Mouse (Mus musculus) liver, embryonic 12.5 days (tissue): ENCODE results near the gene Abcc5. TPM values are rescaled to one million over a fixed set of nuclear protein-coding genes. Genes with fewer than 3 reads are reported as not detected.
A peak's percentile ranks its signal among the peaks of the same experiment; 100 is the strongest.

Source experiments
- ATAC-seq: fragments of 200-750 bp; cut with Nextera tagmentation; 2 replicates; pipeline ENCODE4 v1.8.0; 2017; ENCODE audit warnings: moderate number of reproducible peaks, mild to moderate bottlenecking, moderate library complexity
- H3K27ac ChIP-seq: fragments of 300-500 bp; sonication (generic); 2 replicates; pipeline ENCODE4 v1.5.1; 2016; ENCODE audit warnings: mild to moderate bottlenecking
- H3K27me3 ChIP-seq: fragments of 300-500 bp; sonication (generic); replicated peaks from 2 replicates; pipeline ENCODE4 v1.6.1; 2016; ENCODE audit warnings: mild to moderate bottlenecking, moderate library complexity
- H3K36me3 ChIP-seq: fragments of 300-500 bp; sonication (generic); 2 replicates; pipeline ENCODE4 v1.6.1; 2016; ENCODE audit warnings: mild to moderate bottlenecking, moderate library complexity
- H3K4me1 ChIP-seq: fragments of 300-500 bp; sonication (generic); 2 replicates; pipeline ENCODE4 v1.6.1; 2016
- H3K4me2 ChIP-seq: fragments of 300-500 bp; sonication (generic); 2 replicates; pipeline ENCODE4 v1.6.1; 2016; ENCODE audit warnings: mild to moderate bottlenecking, moderate library complexity
- H3K4me3 ChIP-seq: fragments of 300-500 bp; sonication (generic); 2 replicates; pipeline ENCODE4 v1.5.1; 2016; ENCODE audit warnings: mild to moderate bottlenecking, moderate library complexity
- H3K9ac ChIP-seq: fragments of 300-500 bp; sonication (generic); 2 replicates; pipeline ENCODE4 v1.6.1; 2016; ENCODE audit warnings: mild to moderate bottlenecking, moderate library complexity
- H3K9me3 ChIP-seq: fragments of 300-500 bp; sonication (generic); replicated peaks from 2 replicates; pipeline ENCODE4 v1.6.1; 2016; ENCODE audit warnings: mild to moderate bottlenecking, moderate library complexity
- WGBS: fragments of 180-500 bp; shearing (Covaris S2); methylation state at CpG from one replicate; pipeline ENCODE4 v1.1.7; 2016; ENCODE audit not compliant: insufficient replicate concordance; 5-methylcytosine and 5-hydroxymethylcytosine counted together
- polyA plus RNA-seq: library from polyadenylated mRNA; unstranded; fragments of >200 nt; fragmentation: Nextera tagmentation; extraction: Ambion mirVana; gene quantifications from 2 replicates; pipeline ENCODE4 v1.2.1, GENCODE M21; 2016

Abcc5 gene
- polyA plus RNA-seq, 1 experiment from 2014 or later = 28.6 TPM

GRCm38 (mm10) chr16:20418054-20418453 is 8.1 kb downstream of the Abcc5 start:
- no peak for ATAC-seq
- 63% methylated on average over 2 of the region's 2 CpGs for WGBS
- H3K27ac ChIP-seq = no peak overlapping the region
- H3K27me3 ChIP-seq = no peaks in the 10 kb centered on the region
- no peak overlapping the region for H3K9ac ChIP-seq
- H3K4me2 ChIP-seq = no peak overlapping the region
- peaks cover 43% of the 10 kb centered on the region for H3K36me3 ChIP-seq
- H3K9me3 ChIP-seq = no peaks in the 10 kb centered on the region
- no peak overlapping the region for H3K4me3 ChIP-seq
- peaks cover 33% of the 10 kb centered on the region for H3K4me1 ChIP-seq

GRCm38 (mm10) chr16:20416262-20416661 is 9.9 kb downstream of the Abcc5 start:
- no peak for ATAC-seq
- H3K4me2 ChIP-seq = no peak overlapping the region
- no peak overlapping the region for H3K4me3 ChIP-seq
- no peaks in the 10 kb centered on the region for H3K9me3 ChIP-seq
- H3K4me1 ChIP-seq = peaks cover 18% of the 10 kb centered on the region
- WGBS = 76% methylated on average over 2 of the region's 2 CpGs
- H3K9ac ChIP-seq = no peak overlapping the region
- no peaks in the 10 kb centered on the region for H3K27me3 ChIP-seq
- peaks cover 33% of the 10 kb centered on the region for H3K36me3 ChIP-seq
- no peak overlapping the region for H3K27ac ChIP-seq

GRCm38 (mm10) chr16:20415804-20416203 is 10.4 kb downstream of the Abcc5 start:
- ATAC-seq = no peak
- peaks cover 28% of the 10 kb centered on the region for H3K36me3 ChIP-seq
- no peaks in the 10 kb centered on the region for H3K27me3 ChIP-seq
- H3K9me3 ChIP-seq = no peaks in the 10 kb centered on the region
- no peak overlapping the region for H3K9ac ChIP-seq
- H3K4me2 ChIP-seq = no peak overlapping the region
- H3K4me1 ChIP-seq = peaks cover 18% of the 10 kb centered on the region
- H3K4me3 ChIP-seq = no peak overlapping the region
- WGBS = 67% methylated on average over 6 of the region's 6 CpGs
- no peak overlapping the region for H3K27ac ChIP-seq

- WGBS = 71% methylated on average over 2 of the region's 2 CpGs
- H3K4me2 ChIP-seq = no peak overlapping the region
- no peak overlapping the region for H3K9ac ChIP-seq
- no peak overlapping the region for H3K27ac ChIP-seq
- H3K4me1 ChIP-seq = peaks cover 18% of the 10 kb centered on the region
- H3K4me3 ChIP-seq = no peak overlapping the region
- no peaks in the 10 kb centered on the region for H3K27me3 ChIP-seq
- H3K9me3 ChIP-seq = no peaks in the 10 kb centered on the region
- peaks cover 25% of the 10 kb centered on the region for H3K36me3 ChIP-seq
- no peak for ATAC-seq
Observed at GRCm38 (mm10) chr16:20415211-20415610, 11.0 kb downstream of the Abcc5 start.

- H3K4me2 ChIP-seq = no peak overlapping the region
- no peak overlapping the region for H3K4me3 ChIP-seq
- no peaks in the 10 kb centered on the region for H3K27me3 ChIP-seq
- peaks cover 17% of the 10 kb centered on the region for H3K36me3 ChIP-seq
- peaks cover 24% of the 10 kb centered on the region for H3K4me1 ChIP-seq
- 46% methylated on average over 2 of the region's 2 CpGs for WGBS
- no peak overlapping the region for H3K9ac ChIP-seq
- no peaks in the 10 kb centered on the region for H3K9me3 ChIP-seq
- H3K27ac ChIP-seq = no peak overlapping the region
- ATAC-seq = no peak
Observed at GRCm38 (mm10) chr16:20413870-20414331, 12.3 kb downstream of the Abcc5 start.

- Histone ChIP-seq H3K4me1 (peaks cover 24% of the 10 kb centered on the region), H3K9ac (no peak overlapping the region), H3K4me3 (no peak overlapping the region), H3K36me3 (peaks cover 8% of the 10 kb centered on the region; the same call in 1 of the 2 replicates), H3K4me2 (no peak overlapping the region), H3K9me3 (no peaks in the 10 kb centered on the region), H3K27ac (no peak overlapping the region), H3K27me3 (no peaks in the 10 kb centered on the region)
- WGBS = 72% methylated on average over 8 of the region's 8 CpGs
- peak; percentile 46; the same call in 1 of the 2 replicates for ATAC-seq
Observed at GRCm38 (mm10) chr16:20411958-20412570, 14.1 kb downstream of the Abcc5 start.

GRCm38 (mm10) chr16:20405335-20405734 is 20.9 kb downstream of the Abcc5 start:
- ATAC-seq = no peak
- H3K9me3 ChIP-seq = no peaks in the 10 kb centered on the region
- H3K4me2 ChIP-seq = no peak overlapping the region
- peaks cover 6% of the 10 kb centered on the region; the same call in 1 of the 2 replicates for H3K4me1 ChIP-seq
- H3K27ac ChIP-seq = no peak overlapping the region
- H3K9ac ChIP-seq = no peak overlapping the region
- H3K36me3 ChIP-seq = peaks cover 50% of the 10 kb centered on the region
- no peaks in the 10 kb centered on the region for H3K27me3 ChIP-seq
- WGBS = 73% methylated on average over 4 of the region's 4 CpGs
- H3K4me3 ChIP-seq = no peak overlapping the region

GRCm38 (mm10) chr16:20403327-20403726 is 22.9 kb downstream of the Abcc5 start:
- Histone ChIP-seq H3K4me3 (no peak overlapping the region), H3K36me3 (peaks cover 64% of the 10 kb centered on the region), H3K9me3 (no peaks in the 10 kb centered on the region), H3K9ac (no peak overlapping the region), H3K27ac (no peak overlapping the region), H3K4me1 (no peaks in the 10 kb centered on the region), H3K27me3 (no peaks in the 10 kb centered on the region), H3K4me2 (no peak overlapping the region)
- 83% methylated on average over 2 of the region's 2 CpGs for WGBS
- no peak for ATAC-seq

- Histone ChIP-seq H3K4me2 (no peak overlapping the region), H3K36me3 (peaks cover 77% of the 10 kb centered on the region), H3K9me3 (no peaks in the 10 kb centered on the region), H3K9ac (no peak overlapping the region), H3K4me3 (no peak overlapping the region), H3K27ac (no peak overlapping the region), H3K27me3 (no peaks in the 10 kb centered on the region), H3K4me1 (no peaks in the 10 kb centered on the region)
- WGBS = 71% methylated on average over 3 of the region's 3 CpGs
- no peak for ATAC-seq
Observed at GRCm38 (mm10) chr16:20401592-20401991, 24.6 kb downstream of the Abcc5 start.

GRCm38 (mm10) chr16:20400707-20401591 is 25.2 kb downstream of the Abcc5 start:
- H3K4me3 ChIP-seq = no peak overlapping the region
- no peak overlapping the region for H3K27ac ChIP-seq
- no peaks in the 10 kb centered on the region for H3K9me3 ChIP-seq
- peaks cover 81% of the 10 kb centered on the region for H3K36me3 ChIP-seq
- no peak for ATAC-seq
- H3K4me1 ChIP-seq = no peaks in the 10 kb centered on the region
- WGBS = 89% methylated on average over 12 of the region's 12 CpGs
- H3K9ac ChIP-seq = no peak overlapping the region
- no peak overlapping the region for H3K4me2 ChIP-seq
- H3K27me3 ChIP-seq = no peaks in the 10 kb centered on the region

- Histone ChIP-seq H3K4me3 (no peak overlapping the region), H3K36me3 (peaks cover 83% of the 10 kb centered on the region), H3K4me2 (no peak overlapping the region), H3K27ac (no peak overlapping the region), H3K9ac (no peak overlapping the region), H3K4me1 (no peaks in the 10 kb centered on the region), H3K27me3 (no peaks in the 10 kb centered on the region), H3K9me3 (no peaks in the 10 kb centered on the region)
- no peak for ATAC-seq
- WGBS = 87% methylated on average over 10 of the region's 10 CpGs
Observed at GRCm38 (mm10) chr16:20396851-20397250, 29.3 kb downstream of the Abcc5 start.

GRCm38 (mm10) chr16:20395216-20395907 is 30.8 kb downstream of the Abcc5 start:
- no peak for ATAC-seq
- no peak overlapping the region for H3K9ac ChIP-seq
- WGBS = 82% methylated on average over 11 of the region's 11 CpGs
- H3K4me2 ChIP-seq = no peak overlapping the region
- no peaks in the 10 kb centered on the region for H3K27me3 ChIP-seq
- no peaks in the 10 kb centered on the region for H3K9me3 ChIP-seq
- H3K4me1 ChIP-seq = no peaks in the 10 kb centered on the region
- H3K36me3 ChIP-seq = peaks cover 84% of the 10 kb centered on the region
- H3K4me3 ChIP-seq = no peak overlapping the region
- H3K27ac ChIP-seq = no peak overlapping the region
